Mouse (Mus musculus) liver, adult 2 months (tissue): Measurements from ENCODE around the gene Hps6.

ENCODE experiments used
- CTCF ChIP-seq: fragments of 200-500 bp; IDR thresholded peaks from 2 replicates; pipeline ENCODE4 v1.5.1; 2011; ENCODE audit warnings: low read depth, low read length, control low read depth
- POLR2A ChIP-seq: fragments of 200-500 bp; IDR thresholded peaks from 2 replicates; pipeline ENCODE4 v1.6.1; 2011; ENCODE audit warnings: low read length, control low read depth; ENCODE audit not compliant: insufficient read depth; ENCODE audit errors: extremely low read depth

DNA sequence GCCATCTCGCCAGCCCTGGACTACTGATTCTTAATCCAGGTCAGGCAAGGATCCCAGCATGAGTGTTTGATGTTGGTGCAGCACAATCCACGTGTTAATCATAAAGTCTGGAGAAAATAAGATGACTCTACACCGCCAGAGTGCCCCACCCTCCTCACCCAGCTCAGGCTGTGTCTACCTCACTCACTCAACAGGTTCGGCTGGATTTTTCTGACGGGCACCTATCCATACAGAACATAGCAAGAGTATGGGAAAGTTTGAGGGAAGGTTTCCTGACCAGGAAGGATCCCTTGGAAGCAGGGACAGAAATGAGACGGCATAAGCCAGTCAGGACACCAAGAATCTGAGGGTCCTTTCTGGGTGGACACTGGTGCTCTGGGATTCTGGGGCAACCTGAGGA, 21.7 kb downstream of the Hps6 start:
- TF ChIP-seq CTCF: no peak
- TF ChIP-seq POLR2A: no peak
